Mouse (Mus musculus): ENCODE measurements around the gene Bcl2l15. TPM values are rescaled to one million over a fixed set of nuclear protein-coding genes. Genes with fewer than 3 reads are reported as not detected.

The Bcl2l15 gene
- total and polyA plus RNA-seq, 3 experiments: 0.11 TPM; not detected in 2

DNA sequence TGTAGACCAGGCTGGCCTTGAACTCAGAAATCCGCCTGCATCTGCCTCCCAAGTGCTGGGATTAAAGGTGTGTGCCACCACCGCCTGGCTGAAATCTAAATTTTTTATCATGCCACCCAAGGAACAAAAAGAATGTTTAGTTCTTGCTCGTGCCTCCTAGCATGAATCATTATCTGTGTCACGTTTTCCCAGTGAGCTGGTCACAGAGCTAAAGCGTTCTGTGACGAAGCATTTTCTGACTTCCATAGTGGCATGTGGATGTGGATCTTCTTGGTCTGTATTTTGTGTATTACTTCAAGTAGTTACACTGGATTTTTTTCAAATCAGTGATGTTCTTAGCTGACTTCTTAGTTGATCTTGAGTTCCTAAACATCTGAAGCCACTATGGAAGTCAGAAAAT is 21.4 kb upstream of the Bcl2l15 start:
- Histone ChIP-seq H3K4me1 (ENCODE audit: control insufficient read depth in 1 of 2, insufficient read depth in 2 of 2, low read length in 2 of 2) (peaks cover 4 to 6% of the 10 kb centered on the region in 2 experiments; a peak in 3 of 4 replicates), H3K36me3 (ENCODE audit: control insufficient read depth in 1 of 2, insufficient read depth in 2 of 2, low read length in 2 of 2) (peaks cover 0 to 12% of the 10 kb centered on the region in 2 experiments), H3K79me2 (ENCODE audit: control insufficient read depth, insufficient read depth, low read length, poor library complexity) (peaks cover 19% of the 10 kb centered on the region), H3K4me3 (ENCODE audit: control insufficient read depth in 1 of 2, insufficient read depth in 1 of 2, low read depth in 2 of 2, low read length in 2 of 2) (no peak overlapping the region), H3K27ac (ENCODE audit: control insufficient read depth, low read depth, low read length) (no peak overlapping the region), H3K9ac (ENCODE audit: control insufficient read depth, low read depth, low read length, poor library complexity, severe bottlenecking) (no peak overlapping the region), H3K9me3 (replicated peaks; ENCODE audit: insufficient read depth, low read length) (no peaks in the 10 kb centered on the region), H3K27me3 (ENCODE audit: control insufficient read depth in 1 of 2, insufficient read depth in 2 of 2, low read length in 2 of 2) (no peaks in the 10 kb centered on the region)
- TF ChIP-seq TBP (IDR thresholded peaks at IDR 0.05; ENCODE audit: low read depth, low read length) (no peak), ZMIZ1 (IDR thresholded peaks at IDR 0.05; ENCODE audit: low read depth, low read length) (no peak), POLR2AphosphoS5 (IDR thresholded peaks at IDR 0.05; ENCODE audit: borderline replicate concordance, low read depth, low read length) (no peak), MXI1 (IDR thresholded peaks at IDR 0.05; ENCODE audit: low read depth, low read length) (no peak), RAD21 (IDR thresholded peaks at IDR 0.05; ENCODE audit: low read depth, low read length) (no peak), UBTF (IDR thresholded peaks at IDR 0.05; ENCODE audit: borderline replicate concordance, insufficient read depth, low read depth, low read length) (no peak)
- no peak for DNase-seq (ENCODE audit: low read depth, low spot score)

DNA sequence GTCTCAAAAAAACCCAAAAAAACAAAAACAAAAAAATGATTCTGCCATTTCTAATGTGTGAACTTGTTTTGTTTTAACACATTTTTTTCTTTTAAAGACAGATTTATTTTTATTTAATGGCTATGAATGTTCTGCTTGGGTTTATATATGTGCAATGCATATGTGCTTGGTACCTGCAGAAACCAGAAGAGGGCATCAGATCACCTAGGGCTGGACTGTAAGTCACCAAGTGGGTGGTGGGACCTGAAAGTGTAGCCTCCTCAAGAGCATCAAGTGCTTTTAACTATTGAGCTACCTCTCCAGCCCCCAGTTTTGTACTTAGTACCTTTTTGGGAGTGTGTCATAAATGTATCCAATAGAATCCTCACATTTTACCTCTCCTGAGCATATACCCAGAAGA is 4.9 kb upstream of the Bcl2l15 start:
- TF ChIP-seq CTCF (IDR thresholded peaks at IDR 0.05 in 2 of 3, conservative IDR thresholded peaks at IDR 0.05 in 1 of 3; ENCODE audit: control insufficient read depth in 1 of 3, insufficient read depth in 1 of 3, low read depth in 2 of 3, low read length in 3 of 3, poor library complexity in 1 of 3, severe bottlenecking in 1 of 3) (peak in 2 of 3 experiments; percentile 28 to 43; a peak in 4 of 6 replicates), HCFC1 (IDR thresholded peaks at IDR 0.05; ENCODE audit: low read depth, low read length) (no peak), RAD21 (IDR thresholded peaks at IDR 0.05; ENCODE audit: low read depth, low read length) (peak; percentile 32), SMC3 (IDR thresholded peaks at IDR 0.05; ENCODE audit: low read depth, low read length) (peak; percentile 21; the same call in 1 of the 2 replicates), E2F4 (IDR thresholded peaks at IDR 0.05; ENCODE audit: borderline replicate concordance, low read depth, low read length) (no peak)
- Histone ChIP-seq H3K4me1 (ENCODE audit: control insufficient read depth in 1 of 2, insufficient read depth in 2 of 2, low read length in 2 of 2) (peaks cover 6 to 7% of the 10 kb centered on the region in 2 experiments), H3K27me3 (ENCODE audit: control insufficient read depth in 1 of 2, insufficient read depth in 2 of 2, low read length in 2 of 2) (no peaks in the 10 kb centered on the region), H3K4me3 (ENCODE audit: control insufficient read depth in 1 of 2, insufficient read depth in 1 of 2, low read depth in 2 of 2, low read length in 2 of 2) (no peak overlapping the region), H3K9me3 (replicated peaks; ENCODE audit: insufficient read depth, low read length) (no peaks in the 10 kb centered on the region), H3K9ac (ENCODE audit: control insufficient read depth, low read depth, low read length, poor library complexity, severe bottlenecking) (no peak overlapping the region), H3K27ac (ENCODE audit: control insufficient read depth, low read depth, low read length) (no peak overlapping the region), H3K36me3 (ENCODE audit: control insufficient read depth in 1 of 2, insufficient read depth in 2 of 2, low read length in 2 of 2) (peaks cover 0 to 11% of the 10 kb centered on the region in 2 experiments; a peak in 2 of 4 replicates), H3K79me2 (ENCODE audit: control insufficient read depth, insufficient read depth, low read length, poor library complexity) (no peaks in the 10 kb centered on the region)
- peak; percentile 16 for DNase-seq (ENCODE audit: low read depth, low spot score)

DNA sequence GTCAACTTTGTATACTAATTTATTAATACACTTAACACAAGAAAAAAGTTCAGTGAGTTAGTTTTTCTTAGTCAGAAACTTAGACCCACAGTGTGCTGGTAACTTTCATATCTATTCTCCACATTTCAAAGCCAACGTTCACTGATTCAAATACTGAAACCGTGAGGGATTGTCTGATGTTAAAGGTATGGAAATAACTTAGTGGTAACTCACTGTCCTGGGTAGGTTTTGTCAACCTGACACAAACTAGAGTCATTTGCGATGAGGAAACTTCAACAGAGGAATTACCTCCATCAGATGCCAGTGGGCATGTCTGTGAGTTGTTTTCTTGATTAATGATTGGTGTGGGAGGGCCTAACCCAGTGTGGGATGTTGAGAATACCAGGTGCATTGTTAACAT is 3.4 kb upstream of the Bcl2l15 start:
- peaks cover 0 to 15% of the 10 kb centered on the region in 2 experiments; a peak in 2 of 4 replicates for H3K36me3 ChIP-seq (ENCODE audit: control insufficient read depth in 1 of 2, insufficient read depth in 2 of 2, low read length in 2 of 2)
- no peak overlapping the region for H3K4me3 ChIP-seq (ENCODE audit: control insufficient read depth in 1 of 2, insufficient read depth in 1 of 2, low read depth in 2 of 2, low read length in 2 of 2)
- no peak for DNase-seq (ENCODE audit: low read depth, low spot score)
- H3K79me2 ChIP-seq (ENCODE audit: control insufficient read depth, insufficient read depth, low read length, poor library complexity): no peaks in the 10 kb centered on the region
- H3K9ac ChIP-seq (ENCODE audit: control insufficient read depth, low read depth, low read length, poor library complexity, severe bottlenecking): no peak overlapping the region
- H3K9me3 ChIP-seq (replicated peaks; ENCODE audit: insufficient read depth, low read length): no peaks in the 10 kb centered on the region
- no peak for TF ChIP-seq ZMIZ1 (IDR thresholded peaks at IDR 0.05; ENCODE audit: low read depth, low read length)
- no peak for TF ChIP-seq MXI1 (IDR thresholded peaks at IDR 0.05; ENCODE audit: low read depth, low read length)
- TF ChIP-seq POLR2AphosphoS2 (IDR thresholded peaks at IDR 0.05; ENCODE audit: low read length): no peak
- no peak for TF ChIP-seq TBP (IDR thresholded peaks at IDR 0.05; ENCODE audit: low read depth, low read length)
- no peak for TF ChIP-seq NELFE (IDR thresholded peaks at IDR 0.05; ENCODE audit: low read depth, low read length)
- no peak for TF ChIP-seq MAFK (IDR thresholded peaks at IDR 0.05; ENCODE audit: borderline replicate concordance, low read depth, low read length)
- no peak for TF ChIP-seq JUND (IDR thresholded peaks at IDR 0.05; ENCODE audit: low read depth, low read length)
- TF ChIP-seq GABPA (IDR thresholded peaks at IDR 0.05; ENCODE audit: low read depth, low read length): no peak
- TF ChIP-seq ETS1 (IDR thresholded peaks at IDR 0.05; ENCODE audit: low read depth, low read length): no peak
- TF ChIP-seq ZNF384 (IDR thresholded peaks at IDR 0.05; ENCODE audit: low read depth, low read length): no peak
- no peak for TF ChIP-seq USF1 (IDR thresholded peaks at IDR 0.05; ENCODE audit: low read depth, low read length)
- TF ChIP-seq MYC (IDR thresholded peaks at IDR 0.05; ENCODE audit: low read depth, low read length): no peak
- no peak for TF ChIP-seq POLR2AphosphoS5 (IDR thresholded peaks at IDR 0.05; ENCODE audit: borderline replicate concordance, low read depth, low read length)
- TF ChIP-seq CHD2 (IDR thresholded peaks at IDR 0.05; ENCODE audit: low read length): no peak
- no peak for TF ChIP-seq USF2 (IDR thresholded peaks at IDR 0.05; ENCODE audit: borderline replicate concordance in 1 of 2, insufficient read depth in 1 of 2, low read depth in 1 of 2, low read length in 2 of 2)
- no peak for TF ChIP-seq UBTF (IDR thresholded peaks at IDR 0.05; ENCODE audit: borderline replicate concordance, insufficient read depth, low read depth, low read length)
- TF ChIP-seq MEF2A (IDR thresholded peaks at IDR 0.05; ENCODE audit: extremely low read depth, insufficient replicate concordance, low read depth, low read length, poor library complexity, severe bottlenecking): no peak
- no peak for TF ChIP-seq SIN3A (IDR thresholded peaks at IDR 0.05; ENCODE audit: low read length)
- H3K27ac ChIP-seq (ENCODE audit: control insufficient read depth, low read depth, low read length): no peak overlapping the region
- peaks cover 6 to 10% of the 10 kb centered on the region in 2 experiments for H3K4me1 ChIP-seq (ENCODE audit: control insufficient read depth in 1 of 2, insufficient read depth in 2 of 2, low read length in 2 of 2)
- H3K27me3 ChIP-seq (ENCODE audit: control insufficient read depth in 1 of 2, insufficient read depth in 2 of 2, low read length in 2 of 2): no peaks in the 10 kb centered on the region
